Mouse (Mus musculus): Measurements from ENCODE around the gene Map1lc3a. TPM values are rescaled to one million over a fixed set of nuclear protein-coding genes. Genes with fewer than 3 reads are reported as not detected.

Map1lc3a gene
- polyA plus RNA-seq, 1 experiment, result 359 TPM

GRCm38 (mm10) chr2:155308936-155309592 lies 33.0 kb downstream of the Map1lc3a start:
- no peak overlapping the region for H3K4me3 ChIP-seq (replicated peaks; ENCODE audit: extremely low read depth, low read depth, low read length)
- DNase-seq, result no peak
- 29% methylated on average over 3 of the region's 3 CpGs for WGBS
- H3K4me1 ChIP-seq (ENCODE audit: control insufficient read depth, insufficient read depth, low read length), result peaks cover 5% of the 10 kb centered on the region
- TF ChIP-seq CTCF (IDR thresholded peaks at IDR 0.05; ENCODE audit: insufficient read depth, low read length) (peak; percentile 37; the same call in 1 of the 2 replicates), POLR2A (IDR thresholded peaks at IDR 0.05; ENCODE audit: borderline replicate concordance, extremely low read depth, low read depth, low read length) (no peak)

- Histone ChIP-seq H3K4me1 (ENCODE audit: control insufficient read depth, insufficient read depth, low read length) (peaks cover 8% of the 10 kb centered on the region), H3K4me3 (replicated peaks; ENCODE audit: extremely low read depth, low read depth, low read length) (no peak overlapping the region)
- no peak for DNase-seq
- WGBS, result 55% methylated on average over 6 of the region's 6 CpGs
- TF ChIP-seq POLR2A (IDR thresholded peaks at IDR 0.05; ENCODE audit: borderline replicate concordance, extremely low read depth, low read depth, low read length) (no peak), CTCF (IDR thresholded peaks at IDR 0.05; ENCODE audit: insufficient read depth, low read length) (no peak)
Measured at GRCm38 (mm10) chr2:155313671-155314070, 37.6 kb downstream of the Map1lc3a start.

- no peak for DNase-seq
- no peak for TF ChIP-seq POLR2A (IDR thresholded peaks at IDR 0.05; ENCODE audit: borderline replicate concordance, extremely low read depth, low read depth, low read length)
- TF ChIP-seq CTCF (IDR thresholded peaks at IDR 0.05; ENCODE audit: insufficient read depth, low read length), result no peak
- WGBS, result 87% methylated on average over 2 of the region's 2 CpGs
- Histone ChIP-seq H3K4me1 (ENCODE audit: control insufficient read depth, insufficient read depth, low read length) (peaks cover 6% of the 10 kb centered on the region; the same call in 1 of the 2 replicates), H3K4me3 (replicated peaks; ENCODE audit: extremely low read depth, low read depth, low read length) (no peak overlapping the region)
Measured at GRCm38 (mm10) chr2:155318618-155319017, 42.5 kb downstream of the Map1lc3a start.

GRCm38 (mm10) chr2:155320596-155320995 lies 44.5 kb downstream of the Map1lc3a start:
- Histone ChIP-seq H3K4me1 (ENCODE audit: control insufficient read depth, insufficient read depth, low read length) (peaks cover 6% of the 10 kb centered on the region; the same call in 1 of the 2 replicates), H3K4me3 (replicated peaks; ENCODE audit: extremely low read depth, low read depth, low read length) (no peak overlapping the region)
- DNase-seq, result no peak
- no peak for TF ChIP-seq CTCF (IDR thresholded peaks at IDR 0.05; ENCODE audit: insufficient read depth, low read length)
- WGBS, result 36% methylated on average over 5 of the region's 5 CpGs

GRCm38 (mm10) chr2:155326001-155326400 lies 49.9 kb downstream of the Map1lc3a start:
- WGBS, result 87% methylated on average over 4 of the region's 4 CpGs

More at GRCm38 (mm10) chr2:155326001-155326400, 49.9 kb downstream of the Map1lc3a start:
- H3K4me1 ChIP-seq (ENCODE audit: control insufficient read depth, insufficient read depth, low read length), result no peaks in the 10 kb centered on the region
- no peak overlapping the region for H3K4me3 ChIP-seq (replicated peaks; ENCODE audit: extremely low read depth, low read depth, low read length)
- no peak for TF ChIP-seq POLR2A (IDR thresholded peaks at IDR 0.05; ENCODE audit: borderline replicate concordance, extremely low read depth, low read depth, low read length)
- no peak for TF ChIP-seq CTCF (IDR thresholded peaks at IDR 0.05; ENCODE audit: insufficient read depth, low read length)
- DNase-seq, result no peak

Other genes starting within 250 kb of the Map1lc3a start
- gene Ahcy, start 201.8 kb upstream of the Map1lc3a start, polyA plus RNA-seq (2012; rRNA removed), result 19.2 and 27.8 TPM in 2 replicates
- 7.5 and 12.0 TPM in 2 replicates for gene Itch, start 142.8 kb upstream of the Map1lc3a start, polyA plus RNA-seq (2012; rRNA removed)
- 171 and 226 TPM in 2 replicates for gene Dynlrb1, start 39.8 kb upstream of the Map1lc3a start, polyA plus RNA-seq (2012; rRNA removed)
- 33.3 and 42.4 TPM in 2 replicates for gene Pigu, start 81.1 kb downstream of the Map1lc3a start, polyA plus RNA-seq (2012; rRNA removed)
- 184 and 237 TPM in 2 replicates for gene Trp53inp2, start 104.8 kb downstream of the Map1lc3a start, polyA plus RNA-seq (2012; rRNA removed)
- gene Ncoa6, start 197.6 kb downstream of the Map1lc3a start, polyA plus RNA-seq (2012; rRNA removed), result 20.0 and 23.2 TPM in 2 replicates
- gene Acss2, start 241.7 kb downstream of the Map1lc3a start, polyA plus RNA-seq (2012; rRNA removed), result 29.7 and 52.6 TPM in 2 replicates
- 8.0 and 8.3 TPM in 2 replicates for gene Ggt7, start 241.9 kb downstream of the Map1lc3a start, polyA plus RNA-seq (2012; rRNA removed)

All from lung, adult 2 months (tissue).